Mouse (Mus musculus) myocyte (in vitro differentiated cells): Measurements from ENCODE around the gene Angpt4.

ENCODE experiments used
- CEBPB ChIP-seq: IDR thresholded peaks from 2 replicates; pipeline ENCODE4 v1.6.1; 2011; ENCODE audit warnings: mild to moderate bottlenecking, moderate library complexity; ENCODE audit not compliant: poor library complexity, insufficient read depth, severe bottlenecking
- E2F4 ChIP-seq: IDR thresholded peaks from one replicate; pipeline ENCODE4 v1.6.1; 2011; ENCODE audit warnings: mild to moderate bottlenecking, control low read depth, moderate library complexity; ENCODE audit not compliant: insufficient read depth
- MAX ChIP-seq: IDR thresholded peaks from one replicate; pipeline ENCODE4 v1.6.1; 2011; ENCODE audit warnings: low read depth, mild to moderate bottlenecking, control low read depth
- MYOD1 ChIP-seq, 3 experiments: IDR thresholded peaks; one replicate each; pipeline ENCODE4 v1.6.1; 2011; ENCODE audit warnings: control low read depth in 2 of 3, low read depth in 2 of 3, mild to moderate bottlenecking in 2 of 3, moderate library complexity in 1 of 3; ENCODE audit not compliant: insufficient read length in 2 of 3, control insufficient read depth in 1 of 3
- MYOG ChIP-seq, 3 experiments: IDR thresholded peaks; one replicate each; pipeline ENCODE4 v1.6.1; 2011; ENCODE audit warnings: control low read depth in 2 of 3, low read depth in 2 of 3, mild to moderate bottlenecking in 2 of 3; ENCODE audit not compliant: insufficient read length in 2 of 3, control insufficient read depth in 1 of 3, insufficient read depth in 1 of 3
- POLR2A ChIP-seq: IDR thresholded peaks from one replicate; pipeline ENCODE4 v1.6.1; 2011; ENCODE audit warnings: low read depth, mild to moderate bottlenecking, control low read depth, moderate library complexity; ENCODE audit not compliant: insufficient read length
- POLR2AphosphoS2 ChIP-seq: IDR thresholded peaks from one replicate; pipeline ENCODE4 v1.6.1; 2011; ENCODE audit warnings: low read depth, control low read depth; ENCODE audit not compliant: insufficient read length
- REST ChIP-seq: IDR thresholded peaks from one replicate; pipeline ENCODE4 v1.6.1; 2011; ENCODE audit warnings: mild to moderate bottlenecking, control low read depth, moderate library complexity; ENCODE audit not compliant: insufficient read depth, insufficient read length
- SRF ChIP-seq: IDR thresholded peaks from one replicate; pipeline ENCODE4 v1.6.1; 2011; ENCODE audit warnings: low read depth; ENCODE audit not compliant: control insufficient read depth, insufficient read length
- TCF12 ChIP-seq: IDR thresholded peaks from one replicate; pipeline ENCODE4 v1.6.1; 2011; ENCODE audit warnings: mild to moderate bottlenecking, control low read depth; ENCODE audit not compliant: poor library complexity, insufficient read depth, severe bottlenecking
- TCF3 ChIP-seq: IDR thresholded peaks from one replicate; pipeline ENCODE4 v1.6.1; 2011; ENCODE audit warnings: low read depth, control low read depth; ENCODE audit not compliant: insufficient read length
- USF1 ChIP-seq: IDR thresholded peaks from one replicate; pipeline ENCODE4 v1.6.1; 2011; ENCODE audit warnings: low read depth, mild to moderate bottlenecking, control low read depth, moderate library complexity

- TF ChIP-seq CEBPB (no peak), POLR2A (no peak), TCF12 (no peak), POLR2AphosphoS2 (no peak), MAX (no peak), USF1 (no peak), MYOG (IDR thresholded peaks at IDR 0.05; ENCODE audit: control insufficient read depth in 1 of 3, insufficient read depth in 1 of 3, insufficient read length in 2 of 3, low read depth in 2 of 3) (no peak), E2F4 (no peak), REST (no peak), TCF3 (no peak), MYOD1 (IDR thresholded peaks at IDR 0.05; ENCODE audit: control insufficient read depth in 1 of 3, insufficient read length in 2 of 3, low read depth in 2 of 3) (no peak), SRF (no peak)
Measured at GRCm38 (mm10) chr2:151909386-151909785, 1.6 kb upstream of the Angpt4 start.
